Mouse (Mus musculus) midbrain, embryonic 12.5 days (tissue): ENCODE measurements around the gene Coro2a. TPM values are rescaled to one million over a fixed set of nuclear protein-coding genes. Genes with fewer than 3 reads are reported as not detected.
"Not testable (repeated sequence)": the region's sequence is repeated elsewhere in the genome, so short reads cannot be mapped to it uniquely, and the experiment has no call there.

Source experiments
- ATAC-seq: fragments of 200-750 bp; cut with Nextera tagmentation; 2 replicates; pipeline ENCODE4 v1.8.0; 2017; ENCODE audit warnings: low read depth, moderate TSS enrichment, moderate library complexity; ENCODE audit not compliant: low FRiP score
- H3K27ac ChIP-seq: fragments of 300-500 bp; sonication (generic); replicated peaks from 2 replicates; pipeline ENCODE4 v1.5.1; 2016; ENCODE audit warnings: mild to moderate bottlenecking
- H3K27me3 ChIP-seq: fragments of 300-500 bp; sonication (generic); 2 replicates; pipeline ENCODE4 v1.6.1; 2016; ENCODE audit warnings: mild to moderate bottlenecking
- H3K36me3 ChIP-seq: fragments of 300-500 bp; sonication (generic); 2 replicates; pipeline ENCODE4 v1.6.1; 2016
- H3K4me1 ChIP-seq: fragments of 300-500 bp; sonication (generic); 2 replicates; pipeline ENCODE4 v1.6.1; 2016
- H3K4me2 ChIP-seq: fragments of 300-500 bp; sonication (generic); replicated peaks from 2 replicates; pipeline ENCODE4 v1.6.1; 2016; ENCODE audit warnings: mild to moderate bottlenecking, moderate library complexity
- H3K4me3 ChIP-seq: fragments of 300-500 bp; sonication (generic); 2 replicates; pipeline ENCODE4 v1.5.1; 2016; ENCODE audit warnings: mild to moderate bottlenecking
- H3K9ac ChIP-seq: fragments of 300-500 bp; sonication (generic); replicated peaks from 2 replicates; pipeline ENCODE4 v1.6.1; 2016; ENCODE audit warnings: mild to moderate bottlenecking, moderate library complexity
- H3K9me3 ChIP-seq: fragments of 300-500 bp; sonication (generic); 2 replicates; pipeline ENCODE4 v1.6.1; 2016; ENCODE audit warnings: mild to moderate bottlenecking
- WGBS: fragments of 180-500 bp; shearing (Covaris S2); methylation state at CpG from one replicate; pipeline ENCODE4 v1.1.7; 2016; 5-methylcytosine and 5-hydroxymethylcytosine counted together
- polyA plus RNA-seq: library from polyadenylated mRNA; unstranded; fragments of >200 nt; fragmentation: Nextera tagmentation; extraction: Ambion mirVana; gene quantifications from 2 replicates; pipeline ENCODE4 v1.2.1, GENCODE M21; 2016

Coro2a gene
- polyA plus RNA-seq, 1 experiment from 2014 or later = 2.8 TPM

DNA sequence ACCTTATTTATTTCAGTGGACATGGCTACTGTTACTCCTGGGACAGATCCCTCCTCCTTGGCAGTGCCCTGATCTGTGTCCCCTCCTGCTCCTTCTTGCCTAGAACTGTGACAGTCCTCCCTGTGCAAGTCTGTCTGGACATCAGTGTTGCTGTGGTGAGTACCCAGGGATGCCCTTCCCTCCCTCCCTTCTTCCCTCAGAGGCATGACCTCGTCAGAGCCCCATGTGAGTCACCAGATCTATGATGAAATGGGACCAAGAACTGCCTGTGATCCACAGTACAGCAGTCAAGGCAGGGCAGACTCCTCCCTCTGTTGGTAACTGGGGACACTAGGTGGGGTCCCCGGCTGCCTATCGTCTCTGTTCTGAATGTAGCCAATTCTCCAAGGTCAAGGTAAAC is 5.6 kb upstream of the Coro2a start:
- WGBS = 81% methylated on average over 3 of the region's 3 CpGs
- Histone ChIP-seq H3K4me2 (no peak overlapping the region), H3K4me1 (peaks cover 6% of the 10 kb centered on the region; the same call in 1 of the 2 replicates), H3K36me3 (no peaks in the 10 kb centered on the region), H3K27me3 (peaks cover 24% of the 10 kb centered on the region), H3K9me3 (no peaks in the 10 kb centered on the region), H3K9ac (no peak overlapping the region), H3K27ac (no peak overlapping the region), H3K4me3 (no peak overlapping the region)
- ATAC-seq = no peak

DNA sequence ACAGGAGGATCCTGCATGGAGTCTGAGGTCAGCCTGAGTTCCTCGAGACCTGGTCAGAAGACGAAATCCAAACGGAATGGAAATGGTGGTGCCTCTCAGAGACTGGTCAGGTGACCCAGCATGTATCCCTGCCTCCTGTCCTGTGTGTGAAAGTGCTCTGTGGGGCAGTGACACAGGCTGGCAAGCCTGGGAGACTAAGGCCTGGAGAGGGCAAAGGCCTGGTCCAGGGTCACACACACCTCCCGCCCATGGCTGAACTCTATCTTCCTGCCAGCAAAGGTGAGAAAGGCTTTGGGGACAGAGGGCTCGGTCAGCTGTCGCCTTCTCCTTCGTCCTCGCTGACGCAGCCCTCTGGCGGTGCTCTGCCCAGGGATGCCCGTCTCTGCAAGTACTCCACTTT is 3.4 kb upstream of the Coro2a start:
- H3K9ac ChIP-seq = no peak overlapping the region
- peaks cover 15% of the 10 kb centered on the region for H3K4me1 ChIP-seq
- no peaks in the 10 kb centered on the region for H3K36me3 ChIP-seq
- no peak overlapping the region for H3K4me2 ChIP-seq
- no peak overlapping the region for H3K27ac ChIP-seq
- no peaks in the 10 kb centered on the region for H3K9me3 ChIP-seq
- 70% methylated on average over 11 of the region's 11 CpGs for WGBS
- H3K4me3 ChIP-seq = no peak overlapping the region
- H3K27me3 ChIP-seq = peaks cover 44% of the 10 kb centered on the region
- ATAC-seq = no peak

DNA sequence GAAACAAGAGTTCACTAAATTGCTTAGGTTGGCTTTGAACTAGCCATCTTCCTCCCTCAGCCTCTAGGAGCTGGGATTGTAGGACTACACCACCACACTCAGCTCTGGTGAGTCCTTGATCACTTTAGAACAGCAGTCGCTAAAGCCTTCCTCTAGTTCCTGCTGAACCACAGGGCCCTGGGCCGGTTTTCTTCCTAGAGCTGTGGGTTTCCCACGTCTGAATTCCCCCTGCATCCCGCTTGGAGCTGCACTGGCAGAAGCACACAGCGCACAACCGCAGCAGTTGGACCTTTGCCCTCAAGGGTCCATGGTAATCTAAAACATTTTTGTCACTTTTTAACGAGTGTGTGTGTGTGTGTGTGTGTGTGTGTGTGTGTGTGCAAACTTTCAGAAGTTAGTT is 702 bp upstream of the Coro2a start:
- H3K4me1 ChIP-seq = peaks cover 15% of the 10 kb centered on the region
- H3K9ac ChIP-seq = no peak overlapping the region
- WGBS = 60% methylated on average over 7 of the region's 7 CpGs
- no peak overlapping the region for H3K4me2 ChIP-seq
- no peak for ATAC-seq
- no peak overlapping the region for H3K4me3 ChIP-seq
- H3K27me3 ChIP-seq = peaks cover 55% of the 10 kb centered on the region
- H3K36me3 ChIP-seq = no peaks in the 10 kb centered on the region
- H3K27ac ChIP-seq = no peak overlapping the region
- H3K9me3 ChIP-seq = no peaks in the 10 kb centered on the region

DNA sequence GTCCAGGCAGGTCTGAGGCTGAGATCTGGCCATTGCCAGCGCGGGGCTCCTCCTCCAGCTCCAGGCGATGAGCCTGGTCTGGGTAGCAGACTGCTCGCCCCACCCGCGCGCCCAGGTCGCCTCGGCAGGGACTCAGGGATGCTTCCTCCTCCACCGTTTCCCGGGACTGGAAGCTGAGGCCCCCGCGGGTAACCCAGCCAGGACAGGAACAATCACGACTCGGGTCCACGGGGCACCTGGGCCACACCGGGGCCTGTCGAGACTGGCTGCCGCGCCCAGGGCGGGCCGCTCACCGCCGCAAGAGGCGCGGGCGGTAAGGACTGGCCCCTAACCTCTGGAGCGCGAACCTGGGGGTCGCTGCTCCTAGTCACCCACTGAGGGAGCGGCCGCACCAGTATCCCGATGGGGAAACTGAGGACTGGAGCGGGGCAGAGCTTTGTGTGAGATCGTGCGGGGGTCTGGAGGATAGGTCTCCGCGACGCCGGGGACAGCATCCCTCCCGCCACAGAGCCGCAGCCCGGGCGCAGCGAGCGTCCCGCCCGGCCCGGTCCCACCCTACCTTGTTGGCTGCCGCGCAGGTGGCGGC is 651 bp downstream of the Coro2a start:
- under 1% methylated on average over 52 of the region's 52 CpGs for WGBS

DNA sequence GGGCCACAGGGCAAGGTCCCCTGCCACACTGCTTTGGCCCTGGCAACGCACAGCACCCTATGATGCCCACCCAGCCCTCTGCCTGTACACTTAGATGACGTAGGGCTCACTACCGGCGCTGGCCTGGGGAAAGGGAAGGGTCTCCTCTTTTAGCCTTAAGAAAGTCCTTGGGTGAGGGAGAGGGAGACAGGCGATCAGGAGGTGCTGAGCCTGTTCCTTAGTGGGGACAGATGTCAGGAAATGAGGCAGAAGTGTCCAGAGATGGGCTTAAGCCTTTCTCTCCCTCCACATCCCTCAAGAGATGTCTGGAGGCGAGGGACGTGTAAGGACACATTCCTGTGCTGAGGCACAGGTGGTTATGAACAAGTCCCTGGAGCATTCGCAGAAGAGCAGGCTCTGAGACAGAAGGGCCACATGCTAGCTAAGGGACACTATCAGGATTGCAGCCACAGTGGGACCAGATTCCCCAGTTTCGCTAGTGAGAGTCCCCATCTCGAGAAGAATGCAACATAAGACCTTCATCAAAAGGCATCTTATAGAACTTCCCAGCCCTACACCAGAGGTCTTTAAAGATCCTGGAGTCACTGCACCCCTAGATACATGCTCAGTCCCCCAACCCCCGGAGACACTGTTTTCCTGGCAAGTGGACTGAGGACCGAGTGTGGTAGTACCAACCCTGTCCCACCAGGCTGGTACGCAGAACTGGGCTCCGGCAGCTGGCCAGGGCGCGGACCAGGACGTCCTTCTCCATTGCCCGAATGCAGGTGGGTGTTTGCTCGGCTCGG is 1.3 kb downstream of the Coro2a start:
- ATAC-seq = no peak
- Histone ChIP-seq H3K36me3 (no peaks in the 10 kb centered on the region), H3K4me1 (peaks cover 15% of the 10 kb centered on the region), H3K4me2 (peak overlapping the region; percentile 95), H3K9me3 (no peaks in the 10 kb centered on the region), H3K9ac (peak overlapping the region; percentile 67; the same call in 1 of the 2 replicates), H3K27ac (no peak overlapping the region), H3K27me3 (peaks cover 55% of the 10 kb centered on the region), H3K4me3 (peak overlapping the region; percentile 61)
- 43% methylated on average over 20 of the region's 20 CpGs for whole genome bisulfite sequencing

More for the DNA sequence above, 651 bp downstream of the Coro2a start:
- Histone ChIP-seq H3K4me2 (peak overlapping the region; percentile 95), H3K4me1 (peaks cover 15% of the 10 kb centered on the region), H3K9me3 (no peaks in the 10 kb centered on the region), H3K27me3 (peaks cover 55% of the 10 kb centered on the region), H3K36me3 (no peaks in the 10 kb centered on the region), H3K4me3 (peak overlapping the region; percentile 61), H3K27ac (no peak overlapping the region), H3K9ac (peak overlapping the region; percentile 67)
- ATAC-seq = peak; percentile 66

DNA sequence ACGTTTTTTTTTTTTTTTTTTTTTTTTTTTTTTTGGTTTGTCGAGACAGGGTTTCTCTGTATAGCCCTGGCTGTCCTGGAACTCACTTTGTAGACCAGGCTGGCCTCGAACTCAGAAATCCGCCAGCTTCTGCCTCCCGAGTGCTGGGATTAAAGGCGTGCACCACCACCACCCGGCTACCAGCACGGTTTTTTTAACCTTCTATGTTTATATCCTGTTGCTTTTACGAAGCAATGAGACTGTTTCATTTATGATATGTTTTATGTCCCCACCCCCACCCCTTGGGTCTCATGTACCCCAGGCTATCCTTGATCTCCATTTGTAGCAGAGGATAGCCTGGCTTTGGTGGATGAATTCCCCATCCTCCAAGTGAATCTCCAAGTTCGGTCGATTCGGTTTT is 2.4 kb downstream of the Coro2a start:
- H3K36me3 ChIP-seq, H3K9me3 ChIP-seq, H3K9ac ChIP-seq, H3K4me3 ChIP-seq, H3K27ac ChIP-seq, ATAC-seq, H3K4me2 ChIP-seq: not testable (repeated sequence)
- Histone ChIP-seq H3K4me1 (peaks cover 15% of the 10 kb centered on the region), H3K27me3 (peaks cover 55% of the 10 kb centered on the region)
- 85% methylated on average over 11 of the region's 12 CpGs for WGBS

DNA sequence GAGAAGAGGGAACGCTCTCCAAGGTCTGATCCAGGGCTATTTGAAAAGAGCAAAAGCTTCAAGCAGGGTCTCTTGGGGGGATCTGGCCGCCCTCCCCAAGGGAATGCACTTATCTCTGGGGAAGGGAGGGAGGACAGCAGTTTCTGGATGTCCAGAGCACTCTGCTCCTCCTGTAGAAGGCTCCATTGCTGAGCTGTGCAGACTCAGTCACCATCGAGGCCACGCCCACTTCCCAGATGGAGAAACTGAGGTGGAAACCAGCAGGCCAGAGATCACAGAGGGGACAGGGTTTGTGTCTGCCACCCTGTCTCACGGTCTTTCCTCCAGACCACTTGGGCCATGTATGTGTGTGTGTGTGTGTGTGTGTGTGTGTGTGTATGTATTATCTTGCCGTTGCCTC is 3.0 kb downstream of the Coro2a start:
- WGBS = 82% methylated on average over 6 of the region's 6 CpGs
- peaks cover 55% of the 10 kb centered on the region for H3K27me3 ChIP-seq
- H3K4me1 ChIP-seq = peaks cover 10% of the 10 kb centered on the region
- no peak for ATAC-seq
- no peaks in the 10 kb centered on the region for H3K36me3 ChIP-seq
- no peak overlapping the region for H3K4me3 ChIP-seq
- H3K9me3 ChIP-seq = no peaks in the 10 kb centered on the region
- H3K9ac ChIP-seq = no peak overlapping the region
- no peak overlapping the region for H3K27ac ChIP-seq
- H3K4me2 ChIP-seq = no peak overlapping the region

DNA sequence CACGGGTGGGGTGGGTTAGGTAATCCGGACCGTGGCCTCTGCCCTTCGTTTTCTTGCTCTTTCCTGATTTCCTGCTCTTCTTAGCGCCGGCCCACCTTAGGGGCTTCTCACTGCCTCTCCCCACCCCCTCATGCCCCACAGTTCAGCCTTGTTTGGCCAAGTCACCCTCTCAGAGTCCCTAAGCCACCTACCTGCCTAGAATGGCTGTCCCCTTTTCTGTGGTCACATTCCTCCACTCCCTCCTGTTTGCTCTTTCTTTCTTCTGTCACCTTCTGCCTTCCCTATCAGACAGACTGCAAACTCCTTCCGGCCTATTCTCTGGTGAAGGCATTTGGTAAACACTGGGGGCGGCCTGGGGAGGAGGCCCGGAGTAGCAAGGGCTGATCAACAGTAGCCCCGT is 3.9 kb downstream of the Coro2a start:
- ATAC-seq = no peak
- Histone ChIP-seq H3K9ac (no peak overlapping the region), H3K9me3 (no peaks in the 10 kb centered on the region), H3K4me1 (peaks cover 9% of the 10 kb centered on the region), H3K4me2 (no peak overlapping the region), H3K27me3 (peaks cover 49% of the 10 kb centered on the region), H3K4me3 (no peak overlapping the region), H3K27ac (no peak overlapping the region), H3K36me3 (no peaks in the 10 kb centered on the region)
- WGBS = 69% methylated on average over 10 of the region's 10 CpGs

DNA sequence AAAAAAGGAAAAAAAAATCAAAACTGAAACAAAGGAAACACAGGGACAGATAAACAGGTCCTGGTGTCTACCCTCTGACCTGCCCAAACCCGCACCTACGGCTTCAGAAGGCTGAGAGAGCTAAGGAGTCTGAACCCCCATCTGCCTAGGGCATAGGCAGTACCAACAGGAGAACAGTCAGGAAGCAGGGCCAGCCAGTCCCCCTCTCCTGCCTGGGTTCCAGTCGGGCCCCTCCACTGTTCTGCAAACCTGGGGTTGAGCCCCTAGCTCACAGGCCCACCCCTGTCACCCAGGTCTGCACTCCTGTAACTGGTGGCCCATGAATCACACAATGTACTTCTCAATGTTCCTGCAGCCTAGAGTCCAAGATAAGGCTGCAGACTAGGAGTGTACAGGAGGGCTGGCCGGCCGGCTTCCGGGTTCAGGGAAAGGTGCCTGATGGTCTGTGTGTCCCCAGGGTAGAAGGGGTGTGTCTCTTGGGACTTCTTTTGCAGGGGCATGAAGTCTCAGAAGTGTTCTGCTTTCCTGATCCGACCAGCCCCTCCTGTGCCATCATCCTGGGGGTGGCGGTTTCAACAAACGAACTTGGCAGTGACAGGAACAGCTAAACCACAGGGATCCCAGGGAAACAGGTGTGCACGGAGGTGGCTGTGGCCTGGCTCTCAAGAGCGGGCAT is 4.6 kb downstream of the Coro2a start:
- H3K9ac ChIP-seq = no peak overlapping the region
- H3K36me3 ChIP-seq = no peaks in the 10 kb centered on the region
- WGBS = 78% methylated on average over 11 of the region's 11 CpGs
- H3K27me3 ChIP-seq = peaks cover 42% of the 10 kb centered on the region
- no peak overlapping the region for H3K4me3 ChIP-seq
- no peaks in the 10 kb centered on the region for H3K9me3 ChIP-seq
- no peak overlapping the region for H3K4me2 ChIP-seq
- H3K27ac ChIP-seq = no peak overlapping the region
- ATAC-seq = no peak
- peaks cover 9% of the 10 kb centered on the region for H3K4me1 ChIP-seq

DNA sequence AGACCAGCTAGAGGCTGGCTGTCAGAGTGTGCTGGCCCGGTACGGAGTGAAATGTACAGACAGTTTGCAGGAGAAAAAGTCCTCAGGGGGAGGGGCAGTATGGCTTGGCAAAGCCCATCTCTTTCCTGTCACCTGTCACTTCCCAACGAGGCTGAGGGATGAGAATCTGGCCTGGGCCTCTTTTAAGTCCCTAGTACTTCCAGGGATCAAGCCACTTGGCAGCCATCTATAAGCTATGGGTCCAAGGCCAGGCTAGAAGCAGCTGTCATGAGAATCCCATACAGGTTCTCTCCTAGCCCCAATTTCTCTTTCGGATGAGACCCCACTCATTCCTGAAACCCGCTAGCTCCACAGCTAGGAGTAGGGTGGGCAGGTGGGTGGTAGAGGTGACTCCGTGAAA is 5.6 kb downstream of the Coro2a start:
- Histone ChIP-seq H3K36me3 (no peaks in the 10 kb centered on the region), H3K9me3 (no peaks in the 10 kb centered on the region), H3K27me3 (peaks cover 33% of the 10 kb centered on the region), H3K9ac (no peak overlapping the region), H3K4me3 (no peak overlapping the region), H3K4me2 (no peak overlapping the region), H3K27ac (no peak overlapping the region), H3K4me1 (peaks cover 5% of the 10 kb centered on the region)
- 77% methylated on average over 6 of the region's 6 CpGs for WGBS
- ATAC-seq = no peak

DNA sequence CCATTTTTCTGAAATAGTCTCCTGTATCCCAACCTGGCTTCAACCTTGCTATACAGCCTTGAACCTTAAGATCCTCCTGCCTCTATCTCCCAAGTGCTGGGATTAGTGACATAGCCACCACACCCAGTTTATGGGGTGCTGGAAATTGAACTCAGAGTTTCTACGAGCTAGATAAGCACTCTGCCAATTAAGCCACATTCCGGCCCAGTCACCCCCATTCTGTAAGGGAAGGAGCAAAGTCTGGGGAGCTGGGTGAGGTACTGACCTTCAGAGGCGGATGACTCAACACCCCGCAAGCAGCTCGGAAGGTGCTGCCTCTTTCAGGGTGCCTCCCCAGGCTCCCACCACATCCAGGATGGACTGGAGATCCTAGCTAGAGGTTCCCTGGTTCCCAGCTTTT is 7.9 kb downstream of the Coro2a start:
- no peak for ATAC-seq
- peaks cover 11% of the 10 kb centered on the region for H3K27me3 ChIP-seq
- H3K9me3 ChIP-seq = no peaks in the 10 kb centered on the region
- no peaks in the 10 kb centered on the region for H3K36me3 ChIP-seq
- H3K4me2 ChIP-seq = no peak overlapping the region
- H3K27ac ChIP-seq = no peak overlapping the region
- no peaks in the 10 kb centered on the region for H3K4me1 ChIP-seq
- WGBS = 89% methylated on average over 5 of the region's 5 CpGs
- no peak overlapping the region for H3K9ac ChIP-seq
- no peak overlapping the region for H3K4me3 ChIP-seq

DNA sequence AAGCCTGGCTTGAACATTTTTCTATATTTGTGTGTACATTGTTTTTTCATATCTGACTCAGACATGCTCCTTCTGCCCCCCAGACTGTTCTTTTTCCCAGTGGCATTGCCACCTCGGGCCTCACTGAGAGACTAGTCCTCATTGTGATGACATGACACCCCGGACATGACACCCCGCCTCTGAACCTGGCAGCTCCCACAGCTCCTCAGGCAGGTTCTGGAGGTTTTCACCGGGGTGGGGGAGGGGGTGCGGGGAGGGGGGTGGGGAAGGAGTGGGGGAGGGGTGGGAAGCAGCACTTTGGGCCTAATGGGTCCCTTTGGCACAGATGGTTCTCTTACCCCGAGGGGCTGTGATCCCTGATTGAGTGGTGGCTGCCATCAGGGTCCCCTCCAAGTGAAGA is 8.5 kb downstream of the Coro2a start:
- WGBS = 62% methylated on average over 6 of the region's 6 CpGs
- H3K9me3 ChIP-seq = no peaks in the 10 kb centered on the region
- H3K27me3 ChIP-seq = peaks cover 5% of the 10 kb centered on the region
- H3K36me3 ChIP-seq = no peaks in the 10 kb centered on the region
- H3K4me2 ChIP-seq = no peak overlapping the region
- no peak overlapping the region for H3K4me3 ChIP-seq
- H3K27ac ChIP-seq = no peak overlapping the region
- no peaks in the 10 kb centered on the region for H3K4me1 ChIP-seq
- no peak for ATAC-seq
- no peak overlapping the region for H3K9ac ChIP-seq
